Mouse (Mus musculus) liver, embryonic 11.5 days (tissue): ENCODE measurements around the gene Tbc1d22b. TPM values are rescaled to one million over a fixed set of nuclear protein-coding genes. Genes with fewer than 3 reads are reported as not detected.

ENCODE experiments used
- ATAC-seq: fragments of 200-750 bp; cut with Nextera tagmentation; replicated peaks from 2 replicates; pipeline ENCODE4 v1.8.0; 2017; ENCODE audit warnings: moderate number of reproducible peaks, mild to moderate bottlenecking, moderate TSS enrichment, moderate library complexity; ENCODE audit not compliant: low FRiP score
- DNase-seq: peaks from one replicate; pipeline ENCODE4 v3.0.0-alpha.2; 2017; ENCODE audit warnings: low spot score
- H3K27ac ChIP-seq: fragments of 300-500 bp; sonication (generic); 2 replicates; pipeline ENCODE4 v1.5.1; 2014; ENCODE audit warnings: mild to moderate bottlenecking, low read depth, low read length, control low read depth
- H3K27me3 ChIP-seq: fragments of 300-500 bp; sonication (generic); replicated peaks from 2 replicates; pipeline ENCODE4 v1.6.1; 2014; ENCODE audit warnings: low read length, mixed read lengths; ENCODE audit not compliant: control insufficient read depth, insufficient read depth
- H3K36me3 ChIP-seq: fragments of 300-500 bp; sonication (generic); 2 replicates; pipeline ENCODE4 v1.6.1; 2014; ENCODE audit warnings: mild to moderate bottlenecking, low read length, moderate library complexity, mixed read lengths; ENCODE audit not compliant: control insufficient read depth, insufficient read depth
- H3K4me1 ChIP-seq: fragments of 300-500 bp; sonication (generic); replicated peaks from 2 replicates; pipeline ENCODE4 v1.6.1; 2014; ENCODE audit warnings: low read length, mixed read lengths; ENCODE audit not compliant: control insufficient read depth, insufficient read depth
- H3K4me2 ChIP-seq: fragments of 300-500 bp; sonication (generic); 2 replicates; pipeline ENCODE4 v1.6.1; 2014; ENCODE audit warnings: mild to moderate bottlenecking, control low read depth, moderate library complexity
- H3K4me3 ChIP-seq: fragments of 300-500 bp; sonication (generic); 2 replicates; pipeline ENCODE4 v1.5.1; 2014; ENCODE audit warnings: low read depth, low read length, control low read depth
- H3K9ac ChIP-seq: fragments of 300-500 bp; sonication (generic); 2 replicates; pipeline ENCODE4 v1.6.1; 2014; ENCODE audit warnings: low read depth, low read length, control low read depth
- H3K9me3 ChIP-seq: fragments of 300-500 bp; sonication (generic); 2 replicates; pipeline ENCODE4 v1.6.1; 2016; ENCODE audit warnings: low read length, inconsistent platforms, mixed read lengths; ENCODE audit not compliant: control insufficient read depth
- WGBS: fragments of 180-500 bp; shearing (Covaris S2); extraction: QIAGEN DNeasy Blood & Tissue Kit; methylation state at CpG from one replicate; pipeline ENCODE4 v1.1.7; 2014; 5-methylcytosine and 5-hydroxymethylcytosine counted together
- polyA plus RNA-seq: library from polyadenylated mRNA; unstranded; fragments of >200 nt; fragmentation: Nextera tagmentation; extraction: Ambion mirVana; gene quantifications from 2 replicates; pipeline ENCODE4 v1.2.1, GENCODE M21; 2014

The Tbc1d22b gene
- 11.5 and 11.8 TPM in 2 replicates for polyA plus RNA-seq

GRCm38 (mm10) chr17:29549543-29550428, at the start of gene Tbc1d22b, which contains the start of gene Gm17657:
Gene Tbc1d22b, plus strand, starts transcription at chr17:29549785.
Gene Gm17657, minus strand, starts transcription at chr17:29549638.
- ATAC-seq (peak; percentile 99), DNase-seq (peak; percentile 93)
- no peaks in the 10 kb centered on the region for H3K27me3 ChIP-seq
- peak within 1 kb of the TSS; percentile 87 for H3K9ac ChIP-seq
- peak within 1 kb of the TSS; percentile 94 for H3K4me2 ChIP-seq
- H3K27ac ChIP-seq: peak within 1 kb of the TSS; percentile 39; the same call in 1 of the 2 replicates
- H3K4me3 ChIP-seq: peak within 1 kb of the TSS; percentile 87
- no peaks in the 10 kb centered on the region for H3K9me3 ChIP-seq
- H3K4me1 ChIP-seq: peaks cover 20% of the 10 kb centered on the region
- no peaks in the 10 kb centered on the region for H3K36me3 ChIP-seq
- under 1% methylated on average over 44 of the region's 44 CpGs for WGBS

- Histone ChIP-seq H3K36me3 (no peaks in the 10 kb centered on the region; the same call in 1 of the 2 replicates), H3K27me3 (no peaks in the 10 kb centered on the region), H3K9ac (peak overlapping the region; percentile 65), H3K4me1 (peaks cover 54% of the 10 kb centered on the region), H3K27ac (peak overlapping the region; percentile 98), H3K4me3 (no peak overlapping the region), H3K4me2 (peak overlapping the region; percentile 39), H3K9me3 (0 out of 2 replicates have a peak, but pooled peaks cover 2% of the 10 kb centered on the region)
- 42% methylated on average over 7 of the region's 7 CpGs for WGBS
- ATAC-seq: peak; percentile 13; the same call in 1 of the 2 replicates
- no peak for DNase-seq
Measured at GRCm38 (mm10) chr17:29500243-29500740, 49.3 kb upstream of the Tbc1d22b start.

DNA sequence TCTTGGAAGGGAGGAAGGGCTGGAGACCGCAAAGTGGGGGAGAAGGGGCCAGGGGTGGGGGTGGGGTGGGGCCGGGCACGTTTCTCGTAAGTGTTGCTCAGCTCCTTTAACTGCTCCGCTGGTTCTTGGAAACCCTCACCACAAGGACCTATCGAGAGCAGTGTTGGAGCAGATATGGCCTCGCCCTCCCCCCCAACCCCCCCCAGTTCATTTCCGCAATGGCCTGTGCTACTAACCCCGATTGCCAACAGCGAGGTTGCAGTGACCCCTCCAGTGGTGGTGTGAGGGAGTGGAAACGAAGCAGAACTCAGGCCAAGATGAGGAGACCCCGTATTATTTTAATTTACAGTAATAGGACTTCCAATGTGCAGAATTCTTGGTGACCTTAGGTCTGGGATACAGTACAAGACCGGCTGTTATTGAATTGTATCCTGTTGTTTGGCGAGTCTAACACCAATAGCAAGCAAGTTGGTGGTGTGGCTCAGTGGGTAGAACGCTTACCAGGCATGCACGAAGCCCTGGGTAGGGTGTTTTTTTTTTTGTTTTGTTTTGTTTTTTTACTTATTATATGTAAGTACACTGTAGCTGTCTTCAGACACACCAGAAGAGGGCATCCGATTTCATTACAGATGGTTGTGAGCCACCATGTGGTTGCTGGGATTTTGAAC, 48.6 kb upstream of the Tbc1d22b start:
- H3K9me3 ChIP-seq: 0 out of 2 replicates have a peak, but pooled peaks cover 2% of the 10 kb centered on the region
- peak; percentile 72 for DNase-seq
- no peak overlapping the region for H3K4me3 ChIP-seq
- peak overlapping the region; percentile 98 for H3K27ac ChIP-seq
- H3K27me3 ChIP-seq: no peaks in the 10 kb centered on the region
- WGBS: 38% methylated on average over 17 of the region's 17 CpGs
- H3K4me2 ChIP-seq: peak overlapping the region; percentile 39
- peak; percentile 90 for ATAC-seq
- H3K9ac ChIP-seq: peak overlapping the region; percentile 65
- no peaks in the 10 kb centered on the region; the same call in 1 of the 2 replicates for H3K36me3 ChIP-seq
- H3K4me1 ChIP-seq: peaks cover 54% of the 10 kb centered on the region

DNA sequence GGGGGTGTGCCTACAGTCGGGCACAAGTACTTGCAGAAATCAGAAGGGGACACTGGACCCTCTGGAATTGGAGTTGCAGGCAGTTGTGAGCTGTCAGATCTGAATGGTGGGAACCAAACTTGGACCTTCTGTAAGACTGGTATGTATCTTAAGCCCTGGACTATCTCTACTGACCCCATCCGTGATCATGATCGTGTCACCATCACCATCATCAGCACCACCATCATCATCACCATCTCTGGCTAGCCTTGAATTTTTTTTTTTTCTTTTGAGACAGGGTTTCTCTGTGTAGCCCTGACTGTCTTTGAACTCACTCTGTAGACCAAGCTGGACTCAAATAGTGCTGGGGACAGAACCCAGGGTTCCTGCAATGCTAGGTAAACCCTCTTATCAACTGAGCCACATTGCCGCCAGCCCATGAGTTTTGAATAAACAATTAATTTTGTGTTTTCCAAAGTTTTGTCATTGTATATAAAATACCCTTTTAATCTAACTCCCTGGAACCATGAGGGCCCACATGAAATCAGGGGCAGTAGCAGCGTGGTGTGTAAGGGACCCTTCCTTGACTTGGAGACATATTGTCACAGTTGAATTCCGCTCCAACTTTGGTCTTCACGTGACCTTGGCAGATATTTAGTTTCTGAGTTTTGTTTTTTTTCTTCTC, 47.4 kb upstream of the Tbc1d22b start:
- no peak for DNase-seq
- Histone ChIP-seq H3K9me3 (0 out of 2 replicates have a peak, but pooled peaks cover 2% of the 10 kb centered on the region), H3K4me1 (peaks cover 45% of the 10 kb centered on the region), H3K27me3 (no peaks in the 10 kb centered on the region), H3K36me3 (no peaks in the 10 kb centered on the region), H3K27ac (peak overlapping the region; percentile 98), H3K9ac (peak overlapping the region; percentile 23), H3K4me3 (no peak overlapping the region), H3K4me2 (peak overlapping the region; percentile 51)
- no peak for ATAC-seq
- 55% methylated on average over 7 of the region's 7 CpGs for WGBS

- Histone ChIP-seq H3K36me3 (no peaks in the 10 kb centered on the region), H3K4me2 (peak overlapping the region; percentile 51), H3K9me3 (0 out of 2 replicates have a peak, but pooled peaks cover 2% of the 10 kb centered on the region), H3K9ac (peak overlapping the region; percentile 23), H3K27me3 (no peaks in the 10 kb centered on the region), H3K4me3 (peak overlapping the region; percentile 18; the same call in 1 of the 2 replicates), H3K27ac (peak overlapping the region; percentile 98), H3K4me1 (peaks cover 41% of the 10 kb centered on the region)
- ATAC-seq (no peak), DNase-seq (peak; percentile 46)
- WGBS: 14% methylated on average over 32 of the region's 32 CpGs
Measured at GRCm38 (mm10) chr17:29502669-29503665, 46.6 kb upstream of the Tbc1d22b start.

DNA sequence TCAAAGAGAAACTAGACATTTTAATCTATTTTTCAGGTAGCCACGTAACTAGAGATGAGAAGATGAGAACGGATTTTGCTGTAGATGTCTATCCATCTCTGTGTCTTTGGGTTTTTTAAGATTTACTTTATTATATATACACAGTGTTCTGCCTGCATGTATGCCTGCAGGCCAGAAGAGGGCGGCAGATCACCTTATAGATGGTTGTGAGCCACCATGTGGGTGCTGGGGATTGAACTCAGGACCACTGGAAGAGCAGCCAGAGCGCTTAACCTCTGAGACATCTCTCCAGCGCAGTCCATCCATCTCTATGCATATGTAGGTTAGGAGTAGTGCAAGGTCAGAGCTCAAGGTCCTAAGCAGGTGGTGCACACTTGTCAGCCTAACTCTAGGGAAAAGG, 45.9 kb upstream of the Tbc1d22b start:
- H3K27ac ChIP-seq: no peak overlapping the region
- 0 out of 2 replicates have a peak, but pooled peaks cover 2% of the 10 kb centered on the region for H3K9me3 ChIP-seq
- no peaks in the 10 kb centered on the region for H3K27me3 ChIP-seq
- DNase-seq (no peak), ATAC-seq (no peak)
- H3K36me3 ChIP-seq: no peaks in the 10 kb centered on the region
- H3K4me1 ChIP-seq: peaks cover 36% of the 10 kb centered on the region
- H3K9ac ChIP-seq: no peak overlapping the region
- 84% methylated on average over 5 of the region's 5 CpGs for WGBS
- no peak overlapping the region for H3K4me2 ChIP-seq
- no peak overlapping the region for H3K4me3 ChIP-seq

- no peak overlapping the region for H3K4me2 ChIP-seq
- H3K9me3 ChIP-seq: no peaks in the 10 kb centered on the region
- WGBS: 59% methylated on average over 12 of the region's 12 CpGs
- H3K4me3 ChIP-seq: no peak overlapping the region
- no peaks in the 10 kb centered on the region for H3K27me3 ChIP-seq
- peak overlapping the region; percentile 40 for H3K27ac ChIP-seq
- no peak for DNase-seq
- H3K36me3 ChIP-seq: no peaks in the 10 kb centered on the region
- no peak overlapping the region; the same call in 1 of the 2 replicates for H3K9ac ChIP-seq
- peaks cover 21% of the 10 kb centered on the region for H3K4me1 ChIP-seq
- ATAC-seq: peak; percentile 60
Measured at GRCm38 (mm10) chr17:29508927-29509608, 40.5 kb upstream of the Tbc1d22b start.
